29 mouse cellular contexts compared by ENCODE assay signal in the genomic region with DNA sequence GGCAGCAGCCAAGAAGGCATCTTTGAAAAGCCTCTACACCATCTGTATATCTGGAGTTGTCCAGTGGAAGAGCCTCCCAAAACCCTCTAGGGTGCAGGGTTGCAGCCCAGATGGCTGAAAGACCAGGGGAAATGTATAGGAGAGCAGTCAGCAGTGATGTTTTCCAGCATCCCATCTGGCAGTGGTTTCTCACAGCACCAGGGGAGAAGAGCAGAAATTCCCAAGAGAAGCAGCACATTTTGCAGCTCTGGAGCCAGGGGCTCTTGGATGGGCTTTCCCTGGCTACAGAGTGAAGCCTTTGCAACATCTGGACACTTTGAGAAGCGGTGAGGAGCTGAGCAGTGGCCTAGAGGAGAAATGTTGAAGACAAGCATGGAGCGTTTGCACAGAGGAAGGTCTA. TPM values are rescaled to one million over a fixed set of nuclear protein-coding genes. Genes with fewer than 3 reads are reported as not detected.
A peak's percentile ranks its signal among the peaks of the same experiment; 100 is the strongest.
DNase-seq lines count a peak whose midpoint lies in the region; ATAC-seq lines count a peak whose summit lies in the region.
"Had no signal": no experiment of that assay in that cellular context is flagged by ENCODE, and none has a peak within 500 bp of the region (broad histone marks: within the 10 kb centered on the region; RNA-seq: fewer than 3 reads in every experiment).

No protein-coding gene starts in this region.

- H3K27me3 ChIP-seq in embryonic facial prominence, embryonic 14.5 days (replicated peaks; ENCODE audit: control insufficient read depth, insufficient read depth, low read length), result no peaks in the 10 kb centered on the region
- no peaks in the 10 kb centered on the region for H3K27me3 ChIP-seq in embryonic facial prominence, embryonic 10.5 days (replicated peaks; ENCODE audit: low read depth, poor library complexity, severe bottlenecking)
- no peaks in the 10 kb centered on the region for H3K27me3 ChIP-seq in embryonic facial prominence, embryonic 15.5 days
- H3K27me3 ChIP-seq: embryonic facial prominence, embryonic 12.5 days; forebrain, embryonic 13.5 days; hindbrain, embryonic 13.5 days; intestine, embryonic 15.5 days had no signal

- no peak overlapping the region for H3K4me3 ChIP-seq in embryonic facial prominence, embryonic 14.5 days (ENCODE audit: low read depth, low read length)
- no peak overlapping the region for H3K4me3 ChIP-seq in embryonic facial prominence, embryonic 10.5 days
- H3K4me3 ChIP-seq in embryonic facial prominence, embryonic 15.5 days (replicated peaks), result no peak overlapping the region
- H3K4me3 ChIP-seq: embryonic facial prominence, embryonic 12.5 days; forebrain, embryonic 10.5 days; forebrain, embryonic 13.5 days; hindbrain, embryonic 10.5 days; hindbrain, embryonic 13.5 days; intestine, embryonic 15.5 days had no signal

- H3K36me3 ChIP-seq in embryonic facial prominence, embryonic 14.5 days (ENCODE audit: control insufficient read depth, insufficient read depth, low read length), result no peaks in the 10 kb centered on the region
- no peaks in the 10 kb centered on the region for H3K36me3 ChIP-seq in embryonic facial prominence, embryonic 10.5 days (replicated peaks)
- no peaks in the 10 kb centered on the region for H3K36me3 ChIP-seq in embryonic facial prominence, embryonic 15.5 days
- H3K36me3 ChIP-seq: embryonic facial prominence, embryonic 12.5 days; intestine, embryonic 15.5 days had no signal

- no peaks in the 10 kb centered on the region for H3K4me1 ChIP-seq in embryonic facial prominence, embryonic 14.5 days (ENCODE audit: control insufficient read depth, insufficient read depth, low read length)
- H3K4me1 ChIP-seq in embryonic facial prominence, embryonic 10.5 days, result no peaks in the 10 kb centered on the region
- no peaks in the 10 kb centered on the region for H3K4me1 ChIP-seq in embryonic facial prominence, embryonic 15.5 days
- H3K4me1 ChIP-seq: embryonic facial prominence, embryonic 12.5 days; forebrain, embryonic 10.5 days; forebrain, embryonic 13.5 days; hindbrain, embryonic 10.5 days; hindbrain, embryonic 13.5 days; intestine, embryonic 15.5 days had no signal

- H3K27ac ChIP-seq in embryonic facial prominence, embryonic 14.5 days (replicated peaks; ENCODE audit: low read depth, low read length), result no peak overlapping the region
- H3K27ac ChIP-seq in embryonic facial prominence, embryonic 10.5 days (replicated peaks), result no peak overlapping the region
- H3K27ac ChIP-seq in embryonic facial prominence, embryonic 15.5 days (replicated peaks), result no peak overlapping the region
- H3K27ac ChIP-seq: embryonic facial prominence, embryonic 12.5 days; forebrain, embryonic 10.5 days; forebrain, embryonic 13.5 days; hindbrain, embryonic 10.5 days; hindbrain, embryonic 13.5 days; intestine, embryonic 15.5 days had no signal

- intact Hi-C loops in heart, postnatal 14 days (cut with DNase I), result no loop called here

- no peak overlapping the region for H3K9ac ChIP-seq in embryonic facial prominence, embryonic 14.5 days (ENCODE audit: low read depth, low read length)
- no peak overlapping the region for H3K9ac ChIP-seq in embryonic facial prominence, embryonic 15.5 days
- H3K9ac ChIP-seq: embryonic facial prominence, embryonic 12.5 days; forebrain, embryonic 13.5 days; hindbrain, embryonic 13.5 days; intestine, embryonic 15.5 days had no signal

- H3K4me2 ChIP-seq in embryonic facial prominence, embryonic 14.5 days (ENCODE audit: low read depth, low read length), result no peak overlapping the region
- no peak overlapping the region for H3K4me2 ChIP-seq in embryonic facial prominence, embryonic 15.5 days (replicated peaks)
- H3K4me2 ChIP-seq: embryonic facial prominence, embryonic 12.5 days; forebrain, embryonic 13.5 days; heart, embryonic 11.5 days; hindbrain, embryonic 13.5 days; intestine, embryonic 15.5 days had no signal

- ATAC-seq in embryonic facial prominence, embryonic 14.5 days (ENCODE audit: low read depth), result no peak
- ATAC-seq in embryonic facial prominence, embryonic 15.5 days (ENCODE audit: insufficient number of reproducible peaks, low FRiP score, low TSS enrichment, low read depth), result 0 out of 2 replicates have a peak, but pooled peaks have one; percentile 11
- ATAC-seq: activated CD4-positive, CD25-positive, alpha-beta regulatory T cell, adult 4 months; forebrain, embryonic 13.5 days; forebrain, embryonic 16.5 days; hindbrain, embryonic 16.5 days; intestine, embryonic 15.5 days had no signal

- no peaks in the 10 kb centered on the region for H3K9me3 ChIP-seq in embryonic facial prominence, embryonic 14.5 days (ENCODE audit: control insufficient read depth, low read length)
- H3K9me3 ChIP-seq in embryonic facial prominence, embryonic 10.5 days, result no peaks in the 10 kb centered on the region
- no peaks in the 10 kb centered on the region for H3K9me3 ChIP-seq in embryonic facial prominence, embryonic 15.5 days (replicated peaks)
- H3K9me3 ChIP-seq: embryonic facial prominence, embryonic 12.5 days; forebrain, embryonic 10.5 days; forebrain, embryonic 13.5 days; hindbrain, embryonic 10.5 days; hindbrain, embryonic 13.5 days; intestine, embryonic 15.5 days had no signal

- DNase-seq in embryonic facial prominence, embryonic 14.5 days (ENCODE audit: low spot score), result peak; percentile 5
- no peak for DNase-seq in embryonic facial prominence, embryonic 10.5 days (ENCODE audit: low spot score)
- peak; percentile 94 for DNase-seq in heart, adult 11 months
- no peak for DNase-seq in heart, postnatal 14 days
- peak; percentile 2 for DNase-seq in kidney, postnatal 14 days
- no peak for DNase-seq in kidney, adult 9 months
- DNase-seq: adrenal gland, adult 8-10 months; adrenal gland, postnatal 25 days; cerebellum, adult 18-20 months; cerebellum, adult 9-10 months; cerebellum, postnatal 14 days; heart, postnatal 36 days had no signal

- WGBS in embryonic facial prominence, embryonic 14.5 days, result 79% methylated on average over 2 of the region's 2 CpGs
- 91% methylated on average over 2 of the region's 2 CpGs for WGBS in embryonic facial prominence, embryonic 10.5 days
- WGBS in embryonic facial prominence, embryonic 15.5 days, result 65% methylated on average over 2 of the region's 2 CpGs

RNA-seq across cellular contexts. Expression of a gene that starts 30.3 kb away (rescaled TPM):
- polyA plus RNA-seq in embryonic facial prominence, embryonic 14.5 days (2014; fragmentation: Nextera tagmentation; extraction: Ambion mirVana), result 11.6 and 12.8 TPM in 2 replicates
- 5.4 and 6.0 TPM in 2 replicates for polyA plus RNA-seq in embryonic facial prominence, embryonic 10.5 days (2016; fragmentation: Nextera tagmentation; extraction: Ambion mirVana)
- total RNA-seq in heart, postnatal 14 days (2021), result under 1 TPM; 0.14 to 0.17 TPM
- 13.4 and 14.9 TPM in 2 replicates for polyA plus RNA-seq in embryonic facial prominence, embryonic 15.5 days (2015; fragmentation: Nextera tagmentation; extraction: Ambion mirVana)
- polyA plus RNA-seq: activated CD4-positive, CD25-positive, alpha-beta regulatory T cell, adult 4 months had no signal

RNA-seq across cellular contexts. Expression of a gene that starts 59.0 kb away (rescaled TPM):
- polyA plus RNA-seq in embryonic facial prominence, embryonic 14.5 days (2014; fragmentation: Nextera tagmentation; extraction: Ambion mirVana), result not detected in 2 replicates
- polyA plus RNA-seq in embryonic facial prominence, embryonic 10.5 days (2016; fragmentation: Nextera tagmentation; extraction: Ambion mirVana), result not detected in 2 replicates
- not detected for total RNA-seq in heart, postnatal 14 days (2021)
- polyA plus RNA-seq in embryonic facial prominence, embryonic 15.5 days (2015; fragmentation: Nextera tagmentation; extraction: Ambion mirVana), result not detected in 2 replicates
- total RNA-seq: adrenal gland, adult 8-10 months; adrenal gland, postnatal 25 days; ES-E14; gastrocnemius, adult 8-10 months; gastrocnemius, postnatal 36 days; heart, adult 18-20 months; heart, postnatal 36 days had no signal
- polyA plus RNA-seq: activated CD4-positive, CD25-positive, alpha-beta regulatory T cell, adult 4 months; embryonic facial prominence, embryonic 12.5 days; forebrain, embryonic 10.5 days; forebrain, embryonic 13.5 days; forebrain, embryonic 16.5 days; heart, embryonic 11.5 days; heart, embryonic 14.5 days; heart, postnatal 0 days; hindbrain, embryonic 10.5 days; hindbrain, embryonic 13.5 days; hindbrain, embryonic 16.5 days; intestine, embryonic 15.5 days had no signal

Comparison
In these comparisons a context has a peak if more than half of its experiments do, and no peak if none do; other contexts are left out.
1. DNase-seq: peak in embryonic facial prominence, embryonic 14.5 days (single experiment), heart, adult 11 months (single experiment) and kidney, postnatal 14 days (single experiment); none in embryonic facial prominence, embryonic 10.5 days (single experiment), heart, postnatal 14 days (0 of 2) and kidney, adult 9 months (single experiment).